Mouse (Mus musculus) E14TG2a.4 (cell line): ENCODE results near the gene Tmprss4.

Experiments
- CTCF ChIP-seq: conservative IDR thresholded peaks from 2 replicates; pipeline ENCODE4 v1.5.1; 2014; ENCODE audit warnings: low read length
- NANOG ChIP-seq: IDR thresholded peaks from 2 replicates; pipeline ENCODE4 v1.6.1; 2014; ENCODE audit warnings: borderline replicate concordance, low read length, mixed read lengths

GRCm38 (mm10) chr9:45215526-45216179 is 11.8 kb upstream of the Tmprss4 start:
- TF ChIP-seq CTCF (no peak), NANOG (no peak)
